Mouse (Mus musculus) forelimb bud, embryonic 11.5 days (tissue): ENCODE measurements around the gene Hesx1.

Experiments used
- DNase-seq: peaks from one replicate; pipeline ENCODE4 v3.0.0-alpha.2; 2012; ENCODE audit warnings: low read depth, low spot score

Gene Hesx1

GRCm38 (mm10) chr14:27013658-27014057 lies 19.4 kb downstream of the Hesx1 start:
- no peak for DNase-seq

GRCm38 (mm10) chr14:27017936-27018335 lies 23.7 kb downstream of the Hesx1 start:
- no peak for DNase-seq

GRCm38 (mm10) chr14:27019850-27020249 lies 25.6 kb downstream of the Hesx1 start:
- DNase-seq: no peak

- DNase-seq: peak; percentile 73
Measured at GRCm38 (mm10) chr14:27022876-27023275, 28.7 kb downstream of the Hesx1 start.

GRCm38 (mm10) chr14:27024664-27025063 lies 30.4 kb downstream of the Hesx1 start:
- DNase-seq: no peak

- DNase-seq: peak; percentile 89
Measured at GRCm38 (mm10) chr14:27029771-27030173, 35.6 kb downstream of the Hesx1 start.

- peak; percentile 85 for DNase-seq
Measured at GRCm38 (mm10) chr14:27031142-27031541, 36.9 kb downstream of the Hesx1 start.

- DNase-seq: no peak
Measured at GRCm38 (mm10) chr14:27037513-27037912, 43.3 kb downstream of the Hesx1 start.

- DNase-seq: peak; percentile 94
Measured at GRCm38 (mm10) chr14:27038783-27039182, 44.6 kb downstream of the Hesx1 start, which contains the start of gene Il17rd. TSS of gene Il17rd (plus strand) at chr14:27038941.

- DNase-seq: no peak
Measured at GRCm38 (mm10) chr14:27039281-27040248, 45.3 kb downstream of the Hesx1 start.

GRCm38 (mm10) chr14:27040451-27040850 lies 46.2 kb downstream of the Hesx1 start:
- no peak for DNase-seq

- no peak for DNase-seq
Measured at GRCm38 (mm10) chr14:27042280-27042983, 48.2 kb downstream of the Hesx1 start.

- DNase-seq: no peak
Measured at GRCm38 (mm10) chr14:27043416-27043815, 49.2 kb downstream of the Hesx1 start.

- no peak for DNase-seq
Measured at GRCm38 (mm10) chr14:27044221-27044966, 50.2 kb downstream of the Hesx1 start.

- DNase-seq: no peak
Measured at GRCm38 (mm10) chr14:27044967-27045361, 50.7 kb downstream of the Hesx1 start.

GRCm38 (mm10) chr14:27048231-27048956 lies 54.2 kb downstream of the Hesx1 start:
- DNase-seq: no peak

GRCm38 (mm10) chr14:27050043-27050442 lies 55.8 kb downstream of the Hesx1 start:
- no peak for DNase-seq

GRCm38 (mm10) chr14:27050560-27051510 lies 56.6 kb downstream of the Hesx1 start:
- no peak for DNase-seq

- DNase-seq: no peak
Measured at GRCm38 (mm10) chr14:27051511-27051895, 57.3 kb downstream of the Hesx1 start.
